Mouse (Mus musculus) neutrophil, adult 65 days (primary cell): ENCODE data around the gene Ppwd1. TPM values are rescaled to one million over a fixed set of nuclear protein-coding genes. Genes with fewer than 3 reads are reported as not detected.

Experiments
- total RNA-seq: library from RNA; stranded (reverse); gene quantifications from 2 replicates; pipeline ENCODE4 v1.2.4, GENCODE M21; 2023

Ppwd1 gene
- total RNA-seq, result 21.3 and 22.6 TPM in 2 replicates

GRCm38 (mm10) chr13:104228384-104229066 lies at the start of gene Ppwd1, which contains the start of gene Cenpk:
Gene Ppwd1 (minus strand): TSS chr13:104228843.
Gene Cenpk (plus strand): TSS chr13:104228611.

GRCm38 (mm10) chr13:104178650-104179121 lies 50.0 kb downstream of the Ppwd1 start, which contains the start of gene Trim23:
Gene Trim23 (plus strand): TSS chr13:104178797.

GRCm38 (mm10) chr13:104177796-104178649 lies 50.6 kb downstream of the Ppwd1 start, which contains the start of gene Trappc13:
Gene Trappc13 (minus strand): TSS chr13:104178469.

Other genes with a start within 250 kb of the Ppwd1 start
- gene Nln, start 119.2 kb downstream of the Ppwd1 start, total RNA-seq, result 12.4 and 14.1 TPM in 2 replicates
- not detected in 2 replicates for gene Sgtb, start 119.1 kb downstream of the Ppwd1 start, total RNA-seq
- 15.0 and 16.1 TPM in 2 replicates for gene Trappc13, start 50.4 kb downstream of the Ppwd1 start, total RNA-seq
- gene Trim23, start 50.0 kb downstream of the Ppwd1 start, total RNA-seq, result 5.2 and 5.8 TPM in 2 replicates
- 11.1 and 13.4 TPM in 2 replicates for gene Cenpk, start 232 bp downstream of the Ppwd1 start, total RNA-seq
- gene Adamts6, start 59.0 kb upstream of the Ppwd1 start, total RNA-seq, result 1.3 and 1.9 TPM in 2 replicates